Mouse (Mus musculus) CH12.LX (cell line): Measurements from ENCODE around the gene Dnajb11. TPM values are rescaled to one million over a fixed set of nuclear protein-coding genes. Genes with fewer than 3 reads are reported as not detected.

Source experiments
- DNase-seq: peaks from one replicate; pipeline ENCODE4 v3.0.0-alpha.2; 2013; ENCODE audit errors: extremely low read depth
- H3K27ac ChIP-seq: 2 replicates; pipeline ENCODE4 v1.5.1; 2012; ENCODE audit warnings: low read depth, mild to moderate bottlenecking, control low read depth, moderate library complexity; ENCODE audit not compliant: insufficient read depth
- H3K27me3 ChIP-seq: replicated peaks from 2 replicates; pipeline ENCODE3; 2012; ENCODE audit warnings: inconsistent platforms
- H3K36me3 ChIP-seq, 2 experiments: replicated peaks in 1 of 2; 2 replicates each; pipeline versions ENCODE3 to v1.6.1; 2012; ENCODE audit warnings: inconsistent platforms in 1 of 2, low read length in 1 of 2, mild to moderate bottlenecking in 1 of 2, mixed read lengths in 1 of 2, moderate library complexity in 1 of 2; ENCODE audit not compliant: control insufficient read depth in 1 of 2, insufficient read depth in 1 of 2
- H3K4me1 ChIP-seq, 2 experiments: 2 replicates each; pipeline ENCODE4 v1.6.1; 2012; ENCODE audit warnings: inconsistent platforms in 1 of 2, moderate library complexity in 1 of 2; ENCODE audit not compliant: insufficient read depth in 2 of 2, control insufficient read depth in 1 of 2
- H3K4me2 ChIP-seq: 2 replicates; pipeline ENCODE4 v1.6.1; 2012; ENCODE audit warnings: low read depth, mild to moderate bottlenecking, control low read depth; ENCODE audit not compliant: poor library complexity, insufficient read depth, severe bottlenecking
- H3K4me3 ChIP-seq, 3 experiments: fragments of 150-350 bp in 1 of 3; sonication (generic) in 1 of 3; replicated peaks in 1 of 3; 2 replicates each; pipeline versions ENCODE3 to v1.5.1; 2011 to 2012; ENCODE audit warnings: low read depth in 2 of 3, low read length in 2 of 3, mild to moderate bottlenecking in 2 of 3, moderate library complexity in 2 of 3, control low read depth in 1 of 3, improper control_type of control experiment in 1 of 3, inconsistent platforms in 1 of 3, mixed read lengths in 1 of 3; ENCODE audit not compliant: poor library complexity in 1 of 3
- H3K79me2 ChIP-seq: replicated peaks from 2 replicates; pipeline ENCODE4 v1.6.1; 2012; ENCODE audit warnings: mild to moderate bottlenecking, moderate library complexity; ENCODE audit not compliant: control insufficient read depth, poor library complexity, insufficient read depth, severe bottlenecking; ENCODE audit errors: extremely low read depth
- H3K9ac ChIP-seq: 2 replicates; pipeline ENCODE4 v1.6.1; 2012; ENCODE audit warnings: low read depth, mild to moderate bottlenecking, control low read depth, moderate library complexity; ENCODE audit not compliant: insufficient read depth
- H3K9me3 ChIP-seq: replicated peaks from 2 replicates; pipeline ENCODE3; 2012; ENCODE audit warnings: low read length, inconsistent platforms, mixed read lengths
- CHD1 ChIP-seq: IDR thresholded peaks from 2 replicates; pipeline ENCODE4 v1.6.1; 2012; ENCODE audit warnings: low read depth, low read length, improper control_type of control experiment, inconsistent platforms
- CHD2 ChIP-seq: IDR thresholded peaks from 2 replicates; pipeline ENCODE4 v1.6.1; 2011; ENCODE audit warnings: low read length, improper control_type of control experiment
- E2F4 ChIP-seq: IDR thresholded peaks from 2 replicates; pipeline ENCODE4 v1.6.1; 2011; ENCODE audit warnings: low read depth, low read length, improper control_type of control experiment; ENCODE audit not compliant: insufficient replicate concordance
- EP300 ChIP-seq: IDR thresholded peaks from 2 replicates; pipeline ENCODE4 v1.6.1; 2011; ENCODE audit warnings: low read length, improper control_type of control experiment
- IRF4 ChIP-seq: IDR thresholded peaks from 2 replicates; pipeline ENCODE4 v1.6.1; 2014; ENCODE audit warnings: low read depth, mild to moderate bottlenecking, inconsistent platforms, low read length, improper control_type of control experiment
- JUND ChIP-seq: conservative IDR thresholded peaks from 2 replicates; pipeline ENCODE4 v1.6.1; 2011; ENCODE audit warnings: low read depth, low read length, improper control_type of control experiment
- KAT2A ChIP-seq: IDR thresholded peaks from 2 replicates; pipeline ENCODE4 v1.6.1; 2012; ENCODE audit warnings: low read length, improper control_type of control experiment, inconsistent platforms; ENCODE audit not compliant: insufficient replicate concordance
- MAFK ChIP-seq: IDR thresholded peaks from 2 replicates; pipeline ENCODE4 v1.6.1; 2011; ENCODE audit warnings: low read length, improper control_type of control experiment; ENCODE audit not compliant: insufficient replicate concordance
- MEF2A ChIP-seq: IDR thresholded peaks from 2 replicates; pipeline ENCODE4 v1.6.1; 2014; ENCODE audit warnings: low read depth, mild to moderate bottlenecking, inconsistent platforms, low read length, improper control_type of control experiment, borderline replicate concordance
- MXI1 ChIP-seq: IDR thresholded peaks from 2 replicates; pipeline ENCODE4 v1.6.1; 2011; ENCODE audit warnings: mild to moderate bottlenecking, low read depth, low read length, improper control_type of control experiment
- NRF1 ChIP-seq: IDR thresholded peaks from 2 replicates; pipeline ENCODE4 v1.6.1; 2014; ENCODE audit warnings: low read depth, mild to moderate bottlenecking, inconsistent platforms, low read length, improper control_type of control experiment, moderate library complexity
- PAX5 ChIP-seq: IDR thresholded peaks from 2 replicates; pipeline ENCODE4 v1.6.1; 2012; ENCODE audit warnings: low read length, inconsistent platforms, mixed read lengths
- POLR2AphosphoS2 ChIP-seq: IDR thresholded peaks from 2 replicates; pipeline ENCODE4 v1.6.1; 2011; ENCODE audit warnings: low read depth, low read length, improper control_type of control experiment
- TCF12 ChIP-seq: IDR thresholded peaks from 2 replicates; pipeline ENCODE4 v1.6.1; 2014; ENCODE audit warnings: low read depth, mild to moderate bottlenecking, inconsistent platforms, low read length, improper control_type of control experiment
- UBTF ChIP-seq: IDR thresholded peaks from 2 replicates; pipeline ENCODE4 v1.6.1; 2012; ENCODE audit warnings: low read depth, mild to moderate bottlenecking, inconsistent platforms, low read length, improper control_type of control experiment, moderate library complexity
- ZNF384 ChIP-seq: IDR thresholded peaks from 2 replicates; pipeline ENCODE4 v1.6.1; 2012; ENCODE audit warnings: low read depth, low read length, improper control_type of control experiment, inconsistent platforms
- dilution Hi-C: fragments of 300-500 bp; cut with MboI; formaldehyde crosslinking; loops from 2 replicates; pipeline ENCODE4 v1.14.3; 2020; ENCODE audit warnings: low sequenced_read_pairs; ENCODE audit not compliant: extremely low pct_unique_long_range_greater_than_20kb, extremely low pct_ligation_motif_present
- in situ Hi-C: fragments of 300-500 bp; cut with MboI; formaldehyde crosslinking; loops from 3 replicates; pipeline ENCODE4 v1.14.3; 2019; ENCODE audit warnings: low sequenced_read_pairs, low pct_ligation_motif_present, low pct_unique_long_range_greater_than_20kb, mixed read lengths
- polyA plus RNA-seq: library from polyadenylated mRNA; unstranded; fragments of >175 nt; gene quantifications from 2 replicates; pipeline ENCODE4 v1.2.1, GENCODE M21; 2012; ENCODE audit warnings: low read depth; ENCODE audit not compliant: insufficient read length
- total RNA-seq, 2 experiments: library from RNA; depleted of rRNA; stranded (reverse); fragments of 300-350 nt in 1 of 2; fragments of >200 nt in 1 of 2; gene quantifications; 2 replicates each; pipeline ENCODE4 v1.2.3; 2012 to 2014

Gene Dnajb11
- total and polyA plus RNA-seq, 3 experiments: 122 to 206 (median 129) TPM

DNA sequence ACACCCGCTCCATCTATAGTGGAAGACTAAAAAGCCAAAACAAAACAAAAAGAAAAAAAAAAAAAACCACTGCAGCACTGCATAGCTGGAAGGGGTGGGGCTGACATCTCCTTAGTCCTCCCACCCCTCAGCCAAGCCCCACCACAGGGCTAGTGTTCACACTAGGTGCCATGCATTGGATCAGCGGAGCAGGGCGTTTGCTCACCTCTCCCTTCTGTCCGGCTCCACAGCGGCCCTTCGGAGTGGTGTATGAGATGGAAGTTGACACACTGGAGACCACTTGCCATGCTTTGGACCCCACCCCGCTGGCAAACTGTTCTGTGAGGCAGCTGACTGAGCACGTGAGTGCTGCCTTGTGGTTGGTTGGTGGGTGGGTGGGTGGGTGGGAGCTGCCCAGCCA lies 36.5 kb downstream of the Dnajb11 start:
- in situ Hi-C loops: loop anchor here (25.0 kb wide), 1 partner anchor 543 kb away; the partner anchor contains the start of gene Rtp1
- Histone ChIP-seq H3K79me2 (no peaks in the 10 kb centered on the region), H3K4me2 (no peak overlapping the region), H3K27ac (no peak overlapping the region), H3K9me3 (no peaks in the 10 kb centered on the region), H3K4me3 (no peak overlapping the region), H3K9ac (no peak overlapping the region), H3K27me3 (no peaks in the 10 kb centered on the region), H3K36me3 (no peaks in the 10 kb centered on the region), H3K4me1 (0 out of 4 replicates have a peak, but pooled peaks cover 0 to 2% of the 10 kb centered on the region in 2 experiments)
- dilution Hi-C loops: no loop called here
- TF ChIP-seq CHD1: no peak
- DNase-seq: no peak

DNA sequence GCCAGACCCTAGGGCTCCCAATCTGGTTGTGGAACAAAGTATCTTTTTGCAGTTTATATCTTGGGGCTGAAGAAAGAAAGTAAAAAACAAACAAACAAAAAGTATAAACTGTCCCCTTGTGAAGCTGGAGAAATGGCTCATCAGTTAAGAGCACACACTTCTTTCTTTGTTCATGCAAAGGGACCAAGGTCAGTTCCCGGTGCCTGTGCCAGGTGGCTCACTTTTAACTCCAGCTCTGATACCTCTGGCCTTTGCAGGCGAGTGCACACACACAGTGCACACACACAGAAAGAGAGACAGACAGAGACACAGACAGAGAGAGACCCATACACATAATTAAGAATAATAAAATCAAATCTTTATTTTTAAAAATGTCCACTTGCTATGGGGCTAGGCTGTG lies 39.0 kb downstream of the Dnajb11 start:
- no peak for DNase-seq
- no peak overlapping the region for H3K9ac ChIP-seq
- no peak overlapping the region for H3K27ac ChIP-seq
- no peak overlapping the region for H3K4me2 ChIP-seq
- TF ChIP-seq KAT2A (no peak), MAFK (no peak), MXI1 (no peak), EP300 (no peak), IRF4 (no peak), UBTF (no peak), MEF2A (no peak), E2F4 (no peak), CHD2 (no peak), TCF12 (no peak), POLR2AphosphoS2 (no peak)
- H3K79me2 ChIP-seq: no peaks in the 10 kb centered on the region
- H3K4me3 ChIP-seq: no peak overlapping the region
- H3K36me3 ChIP-seq: no peaks in the 10 kb centered on the region
- peaks cover 3 to 6% of the 10 kb centered on the region in 2 experiments for H3K4me1 ChIP-seq
- dilution Hi-C loops (no loop called here), in situ Hi-C loops (loop anchor here (25.0 kb wide), 1 partner anchor 541 kb away; the partner anchor contains the start of gene Rtp1)
- H3K9me3 ChIP-seq: peaks cover 2% of the 10 kb centered on the region
- H3K27me3 ChIP-seq: no peaks in the 10 kb centered on the region

DNA sequence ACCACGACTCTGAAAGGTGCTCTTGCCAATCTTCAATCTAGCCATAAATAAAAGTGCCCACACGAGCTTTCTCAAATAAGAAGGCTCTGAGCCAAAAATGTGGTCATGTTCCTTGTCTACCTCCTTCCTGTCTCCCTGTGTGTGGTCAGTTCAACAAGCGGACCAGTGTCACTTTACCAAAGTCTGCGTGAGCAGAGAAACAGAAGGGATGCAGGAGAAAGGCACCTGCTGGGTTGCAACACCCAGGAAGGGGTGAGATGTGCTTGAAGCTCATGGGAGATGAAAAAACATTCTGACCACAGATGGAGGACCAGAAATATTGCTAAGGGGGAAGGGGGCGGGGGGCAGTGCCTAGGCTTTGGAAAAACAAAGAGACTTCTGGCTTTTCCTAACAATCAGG lies 41.7 kb downstream of the Dnajb11 start:
- H3K36me3 ChIP-seq: no peaks in the 10 kb centered on the region
- H3K9me3 ChIP-seq: peaks cover 2% of the 10 kb centered on the region
- H3K4me2 ChIP-seq: no peak overlapping the region
- H3K4me3 ChIP-seq: no peak overlapping the region
- no peak overlapping the region for H3K9ac ChIP-seq
- no peak overlapping the region for H3K27ac ChIP-seq
- H3K4me1 ChIP-seq: peaks cover 3 to 7% of the 10 kb centered on the region in 2 experiments
- no peaks in the 10 kb centered on the region for H3K79me2 ChIP-seq
- TF ChIP-seq PAX5: no peak
- TF ChIP-seq KAT2A: no peak
- TF ChIP-seq IRF4: no peak
- no peak for TF ChIP-seq E2F4
- no peak for TF ChIP-seq NRF1
- TF ChIP-seq POLR2AphosphoS2: no peak
- no peak for TF ChIP-seq CHD1
- TF ChIP-seq ZNF384: no peak
- TF ChIP-seq MXI1: no peak
- TF ChIP-seq JUND: no peak
- TF ChIP-seq TCF12: no peak
- in situ Hi-C loops (loop anchor here (25.0 kb wide), 1 partner anchor 538 kb away; the partner anchor contains the start of gene Rtp1), dilution Hi-C loops (no loop called here)
- DNase-seq: no peak
- H3K27me3 ChIP-seq: no peaks in the 10 kb centered on the region
